Mouse (Mus musculus): ENCODE results near the gene Tbc1d30.
A peak's percentile ranks its signal among the peaks of the same experiment; 100 is the strongest.

The Tbc1d30 gene

GRCm38 (mm10) chr10:121314186-121314585, 36.9 kb downstream of the Tbc1d30 start:
- no peak for DNase-seq (ENCODE audit: low read depth, low spot score)

GRCm38 (mm10) chr10:121313049-121313448, 38.0 kb downstream of the Tbc1d30 start:
- DNase-seq (ENCODE audit: low read depth, low spot score), result no peak

GRCm38 (mm10) chr10:121310511-121311221, 40.4 kb downstream of the Tbc1d30 start:
- peak; percentile 60 for DNase-seq (ENCODE audit: low read depth, low spot score)

- no peak for DNase-seq (ENCODE audit: low read depth, low spot score)
These were observed 41.1 kb downstream of the Tbc1d30 start for GRCm38 (mm10) chr10:121309801-121310510.

GRCm38 (mm10) chr10:121309123-121309655, 41.9 kb downstream of the Tbc1d30 start:
- no peak for DNase-seq (ENCODE audit: low read depth, low spot score)

- peak; percentile 48 for DNase-seq (ENCODE audit: low read depth, low spot score)
These were observed 45.6 kb downstream of the Tbc1d30 start for GRCm38 (mm10) chr10:121305441-121305840.

- DNase-seq (ENCODE audit: low read depth, low spot score), result no peak
These were observed 47.5 kb downstream of the Tbc1d30 start for GRCm38 (mm10) chr10:121303559-121303958.

GRCm38 (mm10) chr10:121301868-121302267, 49.2 kb downstream of the Tbc1d30 start:
- DNase-seq (ENCODE audit: low read depth, low spot score), result no peak

- DNase-seq (ENCODE audit: low read depth, low spot score), result no peak
These were observed 50.4 kb downstream of the Tbc1d30 start for GRCm38 (mm10) chr10:121300659-121301058.

GRCm38 (mm10) chr10:121297054-121297701, 53.9 kb downstream of the Tbc1d30 start:
- DNase-seq (ENCODE audit: low read depth, low spot score), result peak; percentile 54

- DNase-seq (ENCODE audit: low read depth, low spot score), result no peak
These were observed 56.6 kb downstream of the Tbc1d30 start for GRCm38 (mm10) chr10:121294471-121294870.

GRCm38 (mm10) chr10:121293829-121294228, 57.2 kb downstream of the Tbc1d30 start:
- DNase-seq (ENCODE audit: low read depth, low spot score), result no peak

- no peak for DNase-seq (ENCODE audit: low read depth, low spot score)
These were observed 59.7 kb downstream of the Tbc1d30 start for GRCm38 (mm10) chr10:121291272-121291917.

- no peak for DNase-seq (ENCODE audit: low read depth, low spot score)
These were observed 60.4 kb downstream of the Tbc1d30 start for GRCm38 (mm10) chr10:121290682-121291078.

- DNase-seq (ENCODE audit: low read depth, low spot score), result no peak
These were observed 61.0 kb downstream of the Tbc1d30 start for GRCm38 (mm10) chr10:121289970-121290681.

- no peak for DNase-seq (ENCODE audit: low read depth, low spot score)
These were observed 68.2 kb downstream of the Tbc1d30 start for GRCm38 (mm10) chr10:121282926-121283325.

GRCm38 (mm10) chr10:121282436-121282835, 68.6 kb downstream of the Tbc1d30 start:
- no peak for DNase-seq (ENCODE audit: low read depth, low spot score)

GRCm38 (mm10) chr10:121280943-121281342, 70.1 kb downstream of the Tbc1d30 start:
- no peak for DNase-seq (ENCODE audit: low read depth, low spot score)

GRCm38 (mm10) chr10:121277022-121277471, 74.0 kb downstream of the Tbc1d30 start:
- no peak for DNase-seq (ENCODE audit: low read depth, low spot score)

- no peak for DNase-seq (ENCODE audit: low read depth, low spot score)
These were observed 76.1 kb downstream of the Tbc1d30 start for GRCm38 (mm10) chr10:121274964-121275363.

- DNase-seq (ENCODE audit: low read depth, low spot score), result no peak
These were observed 80.1 kb downstream of the Tbc1d30 start for GRCm38 (mm10) chr10:121271002-121271401.
